Mouse (Mus musculus) megakaryocyte, adult 5-6 weeks (primary cell): ENCODE measurements around the gene Pus10. TPM values are rescaled to one million over a fixed set of nuclear protein-coding genes. Genes with fewer than 3 reads are reported as not detected.

ENCODE experiments used
- ATAC-seq: 2 replicates; pipeline ENCODE4 v1.8.0; 2016; ENCODE audit warnings: mild to moderate bottlenecking, inconsistent platforms; ENCODE audit not compliant: poor library complexity, severe bottlenecking
- total RNA-seq, 2 experiments: library from RNA; stranded (forward) in 1 of 2; stranded (reverse) in 1 of 2; fragments of 153-499, 151-499 nt in 1 of 2; fragments of 221-1000, 200-1000 nt in 1 of 2; gene quantifications; 2 replicates each; pipeline versions ENCODE4 v1.2.3 to v1.2.4; 2015 to 2017

The Pus10 gene
- total RNA-seq, 2 experiments from 2014 or later = 21.5 to 26.0 TPM

GRCm38 (mm10) chr11:23693286-23693685, 27.8 kb downstream of the Pus10 start:
- ATAC-seq = no peak

- ATAC-seq = peak; percentile 65
Measured at GRCm38 (mm10) chr11:23695847-23696246, 30.4 kb downstream of the Pus10 start.

- ATAC-seq = no peak
Measured at GRCm38 (mm10) chr11:23698526-23698925, 33.1 kb downstream of the Pus10 start.

GRCm38 (mm10) chr11:23699414-23700095, 34.1 kb downstream of the Pus10 start:
- ATAC-seq = peak; percentile 82

GRCm38 (mm10) chr11:23701831-23702230, 36.4 kb downstream of the Pus10 start:
- ATAC-seq = no peak

GRCm38 (mm10) chr11:23704604-23705294, 39.3 kb downstream of the Pus10 start:
- ATAC-seq = no peak

- no peak for ATAC-seq
Measured at GRCm38 (mm10) chr11:23712299-23712698, 46.8 kb downstream of the Pus10 start.

GRCm38 (mm10) chr11:23718856-23719255, 53.4 kb downstream of the Pus10 start:
- ATAC-seq = peak; percentile 94

- ATAC-seq = no peak
Measured at GRCm38 (mm10) chr11:23719825-23720224, 54.4 kb downstream of the Pus10 start.

GRCm38 (mm10) chr11:23722326-23722725, 56.9 kb downstream of the Pus10 start:
- no peak for ATAC-seq

GRCm38 (mm10) chr11:23725850-23726249, 60.4 kb downstream of the Pus10 start:
- ATAC-seq = no peak

- ATAC-seq = no peak
Measured at GRCm38 (mm10) chr11:23726441-23726840, 61.0 kb downstream of the Pus10 start.

- no peak for ATAC-seq
Measured at GRCm38 (mm10) chr11:23728186-23728585, 62.7 kb downstream of the Pus10 start.

- ATAC-seq = no peak
Measured at GRCm38 (mm10) chr11:23730120-23730519, 64.6 kb downstream of the Pus10 start.

GRCm38 (mm10) chr11:23732840-23733239, 67.4 kb downstream of the Pus10 start:
- ATAC-seq = no peak

GRCm38 (mm10) chr11:23734749-23735286, 69.3 kb downstream of the Pus10 start:
- ATAC-seq = no peak

- ATAC-seq = no peak
Measured at GRCm38 (mm10) chr11:23735820-23736470, 70.5 kb downstream of the Pus10 start.

GRCm38 (mm10) chr11:23740895-23741294, 75.4 kb downstream of the Pus10 start:
- ATAC-seq = no peak

GRCm38 (mm10) chr11:23741386-23741785, 75.9 kb downstream of the Pus10 start:
- ATAC-seq = no peak

GRCm38 (mm10) chr11:23744352-23744751, 78.9 kb downstream of the Pus10 start:
- no peak for ATAC-seq

GRCm38 (mm10) chr11:23746102-23746501, 80.6 kb downstream of the Pus10 start:
- no peak for ATAC-seq
